Mouse (Mus musculus): ENCODE data around the gene Fam104a. TPM values are rescaled to one million over a fixed set of nuclear protein-coding genes. Genes with fewer than 3 reads are reported as not detected.

The Fam104a gene
- polyA plus RNA-seq, 1 experiment from 2014 or later = 36.2 TPM

- Histone ChIP-seq H3K9ac (ENCODE audit: low read length) (no peak overlapping the region), H3K27me3 (ENCODE audit: control insufficient read depth, insufficient read depth, low read length) (no peaks in the 10 kb centered on the region), H3K36me3 (ENCODE audit: control insufficient read depth, insufficient read depth, low read length) (peaks cover 17% of the 10 kb centered on the region), H3K4me1 (ENCODE audit: control insufficient read depth, insufficient read depth, low read length) (peaks cover 26% of the 10 kb centered on the region), H3K4me2 (ENCODE audit: low read depth, low read length) (no peak overlapping the region), H3K9me3 (replicated peaks; ENCODE audit: control insufficient read depth, low read length) (no peaks in the 10 kb centered on the region), H3K4me3 (replicated peaks; ENCODE audit: low read length) (no peak overlapping the region), H3K27ac (ENCODE audit: low read length) (no peak overlapping the region)
- WGBS = 64% methylated on average over 2 of the region's 2 CpGs
- no peak for ATAC-seq (ENCODE audit: insufficient read depth, low FRiP score)
Observed at GRCm38 (mm10) chr11:113687031-113687430, 3.1 kb upstream of the Fam104a start.

DNA sequence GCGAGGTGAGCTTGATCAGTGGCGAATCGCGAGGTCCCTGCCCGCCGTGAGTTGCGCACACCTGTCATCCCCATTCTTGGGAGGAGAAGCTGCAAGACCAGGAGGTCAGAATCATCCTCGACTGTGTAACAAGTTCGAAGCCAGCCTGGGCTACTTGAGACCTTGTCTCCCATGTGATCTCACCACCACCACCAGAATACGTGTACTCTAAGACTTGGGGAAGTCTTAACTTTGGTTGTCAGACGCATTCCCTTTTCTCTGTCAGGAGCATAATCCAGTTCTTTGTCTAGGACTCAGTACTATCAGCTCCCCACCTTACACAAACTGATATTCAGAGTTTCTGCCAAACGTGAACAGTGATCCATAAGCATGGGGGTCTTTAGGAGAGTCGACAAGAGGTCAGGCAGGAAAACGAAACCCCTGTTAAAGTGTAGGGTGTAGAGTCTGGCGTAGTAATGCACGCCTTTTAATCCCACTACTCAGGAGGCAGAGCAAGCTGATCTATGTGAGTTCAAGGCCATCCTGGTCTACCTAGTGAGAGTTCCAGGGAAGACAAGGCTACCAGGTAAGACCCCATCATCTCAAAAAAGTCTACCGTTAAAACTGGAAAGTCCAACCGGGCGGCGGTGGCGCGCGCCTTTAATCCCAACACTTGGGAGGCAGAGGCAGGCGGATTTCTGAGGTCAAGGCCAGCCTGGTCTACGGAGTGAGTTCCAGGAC is 912 bp upstream of the Fam104a start:
- Histone ChIP-seq H3K9ac (ENCODE audit: low read length) (peak overlapping the region; percentile 92), H3K4me2 (ENCODE audit: low read depth, low read length) (peak overlapping the region; percentile 68), H3K36me3 (ENCODE audit: control insufficient read depth, insufficient read depth, low read length) (peaks cover 17% of the 10 kb centered on the region), H3K4me3 (replicated peaks; ENCODE audit: low read length) (peak overlapping the region; percentile 95), H3K27ac (ENCODE audit: low read length) (peak overlapping the region; percentile 97; the same call in 1 of the 2 replicates), H3K4me1 (ENCODE audit: control insufficient read depth, insufficient read depth, low read length) (peaks cover 33% of the 10 kb centered on the region), H3K9me3 (replicated peaks; ENCODE audit: control insufficient read depth, low read length) (no peaks in the 10 kb centered on the region), H3K27me3 (ENCODE audit: control insufficient read depth, insufficient read depth, low read length) (no peaks in the 10 kb centered on the region)
- no peak for ATAC-seq (ENCODE audit: insufficient read depth, low FRiP score)
- whole genome bisulfite sequencing = 40% methylated on average over 25 of the region's 25 CpGs

- WGBS = 1% methylated on average over 36 of the region's 38 CpGs
- Histone ChIP-seq H3K4me2 (ENCODE audit: low read depth, low read length) (peak overlapping the region; percentile 58), H3K9me3 (replicated peaks; ENCODE audit: control insufficient read depth, low read length) (no peaks in the 10 kb centered on the region), H3K4me3 (replicated peaks; ENCODE audit: low read length) (peak overlapping the region; percentile 95), H3K36me3 (ENCODE audit: control insufficient read depth, insufficient read depth, low read length) (peaks cover 6% of the 10 kb centered on the region; the same call in 1 of the 2 replicates), H3K27me3 (ENCODE audit: control insufficient read depth, insufficient read depth, low read length) (no peaks in the 10 kb centered on the region), H3K27ac (ENCODE audit: low read length) (peak overlapping the region; percentile 97), H3K4me1 (ENCODE audit: control insufficient read depth, insufficient read depth, low read length) (peaks cover 33% of the 10 kb centered on the region), H3K9ac (ENCODE audit: low read length) (peak overlapping the region; percentile 92)
- ATAC-seq (ENCODE audit: insufficient read depth, low FRiP score) = peak; percentile 67; the same call in 1 of the 2 replicates
Observed at GRCm38 (mm10) chr11:113683627-113683956, 363 bp downstream of the Fam104a start.

DNA sequence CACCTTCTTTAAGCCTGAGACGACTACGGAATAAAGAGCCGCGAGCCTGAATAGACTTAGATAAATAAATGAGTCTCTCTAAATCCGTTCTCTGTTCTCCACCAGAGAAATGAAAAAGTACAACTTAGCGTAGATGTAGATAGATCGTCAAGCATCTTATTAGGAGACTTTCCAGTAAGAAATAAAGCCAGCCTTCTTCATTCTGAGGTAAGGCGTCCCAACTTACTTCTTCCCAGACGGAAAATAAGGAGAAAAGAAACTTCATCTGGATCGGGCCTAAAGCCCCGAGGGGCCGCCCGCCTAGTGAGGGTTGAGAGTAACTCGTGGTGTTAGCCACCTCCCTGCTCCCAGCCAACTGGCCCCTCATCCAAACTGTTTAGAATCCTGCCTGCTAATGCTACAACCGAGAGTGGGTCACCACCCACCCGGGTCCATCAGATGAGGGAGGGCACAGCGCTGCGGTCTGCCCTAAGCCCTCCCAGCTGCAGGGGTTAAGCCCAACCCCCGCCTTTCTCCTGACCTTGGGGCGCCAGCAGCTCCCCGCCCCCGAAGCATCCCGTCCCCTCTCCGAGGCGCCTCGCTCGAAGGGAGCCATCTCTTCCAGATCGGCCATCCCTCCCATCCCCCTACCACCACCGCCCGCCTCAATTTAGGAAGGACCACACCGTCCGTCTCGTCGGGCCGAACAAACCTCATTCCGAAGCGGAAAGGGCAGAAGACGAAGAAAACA is 893 bp downstream of the Fam104a start:
- under 1% methylated on average over 36 of the region's 38 CpGs for WGBS
- Histone ChIP-seq H3K4me3 (replicated peaks; ENCODE audit: low read length) (peak overlapping the region; percentile 95), H3K27me3 (ENCODE audit: control insufficient read depth, insufficient read depth, low read length) (no peaks in the 10 kb centered on the region), H3K36me3 (ENCODE audit: control insufficient read depth, insufficient read depth, low read length) (peaks cover 2% of the 10 kb centered on the region; the same call in 1 of the 2 replicates), H3K4me1 (ENCODE audit: control insufficient read depth, insufficient read depth, low read length) (peaks cover 33% of the 10 kb centered on the region), H3K9ac (ENCODE audit: low read length) (peak overlapping the region; percentile 92), H3K27ac (ENCODE audit: low read length) (peak overlapping the region; percentile 97), H3K9me3 (replicated peaks; ENCODE audit: control insufficient read depth, low read length) (no peaks in the 10 kb centered on the region), H3K4me2 (ENCODE audit: low read depth, low read length) (peak overlapping the region; percentile 58)
- ATAC-seq (ENCODE audit: insufficient read depth, low FRiP score) = peak; percentile 29; the same call in 1 of the 2 replicates

DNA sequence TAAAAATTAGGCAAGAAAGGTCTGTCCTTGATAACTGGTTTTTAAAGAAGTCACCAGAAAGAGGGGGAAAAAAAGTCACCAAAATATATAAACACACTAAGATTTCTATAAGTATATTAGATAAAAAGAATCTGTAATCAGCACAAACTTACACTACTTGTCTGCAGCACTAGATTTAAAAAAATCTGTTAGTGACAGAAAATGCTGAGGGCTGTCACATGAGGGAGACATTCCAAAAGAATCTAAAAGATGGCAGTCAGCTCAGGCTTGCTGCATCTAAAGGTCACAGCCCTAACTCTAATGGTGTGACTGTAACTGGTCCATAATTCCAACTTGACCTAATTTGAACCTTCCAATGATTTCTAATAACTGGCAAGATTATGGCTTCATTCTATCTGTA is 2.0 kb downstream of the Fam104a start:
- Histone ChIP-seq H3K4me1 (ENCODE audit: control insufficient read depth, insufficient read depth, low read length) (peaks cover 31% of the 10 kb centered on the region), H3K27me3 (ENCODE audit: control insufficient read depth, insufficient read depth, low read length) (no peaks in the 10 kb centered on the region), H3K9me3 (replicated peaks; ENCODE audit: control insufficient read depth, low read length) (no peaks in the 10 kb centered on the region), H3K27ac (ENCODE audit: low read length) (no peak overlapping the region), H3K4me2 (ENCODE audit: low read depth, low read length) (peak overlapping the region; percentile 58), H3K36me3 (ENCODE audit: control insufficient read depth, insufficient read depth, low read length) (no peaks in the 10 kb centered on the region), H3K9ac (ENCODE audit: low read length) (no peak overlapping the region), H3K4me3 (replicated peaks; ENCODE audit: low read length) (no peak overlapping the region)
- no peak for ATAC-seq (ENCODE audit: insufficient read depth, low FRiP score)

GRCm38 (mm10) chr11:113680954-113681353 is 3.0 kb downstream of the Fam104a start:
- Histone ChIP-seq H3K36me3 (ENCODE audit: control insufficient read depth, insufficient read depth, low read length) (peaks cover 6% of the 10 kb centered on the region; the same call in 1 of the 2 replicates), H3K27ac (ENCODE audit: low read length) (no peak overlapping the region), H3K4me1 (ENCODE audit: control insufficient read depth, insufficient read depth, low read length) (peaks cover 26% of the 10 kb centered on the region), H3K27me3 (ENCODE audit: control insufficient read depth, insufficient read depth, low read length) (no peaks in the 10 kb centered on the region), H3K9ac (ENCODE audit: low read length) (no peak overlapping the region), H3K4me3 (replicated peaks; ENCODE audit: low read length) (no peak overlapping the region), H3K4me2 (ENCODE audit: low read depth, low read length) (no peak overlapping the region), H3K9me3 (replicated peaks; ENCODE audit: control insufficient read depth, low read length) (no peaks in the 10 kb centered on the region)
- WGBS = 79% methylated on average over 2 of the region's 2 CpGs
- no peak for ATAC-seq (ENCODE audit: insufficient read depth, low FRiP score)

DNA sequence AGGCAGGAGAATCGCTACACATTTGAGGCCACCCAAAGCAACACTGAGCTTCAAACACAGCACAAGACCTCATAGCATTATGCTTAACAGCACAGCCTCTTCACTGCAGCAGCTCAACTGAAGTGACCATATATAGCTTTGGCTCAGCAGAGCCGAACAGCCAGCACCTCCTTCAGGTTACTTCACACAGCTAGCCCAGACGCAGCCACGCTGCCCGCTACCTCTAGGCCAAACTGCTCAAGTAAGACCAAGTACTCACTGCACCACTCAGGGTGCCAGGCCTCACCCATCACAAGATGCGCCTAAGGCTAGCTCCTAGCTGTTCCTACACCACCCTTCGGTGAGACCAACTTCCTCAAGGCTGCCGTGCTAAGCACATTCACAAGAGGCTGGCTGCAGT is 5.6 kb downstream of the Fam104a start:
- no peak overlapping the region for H3K4me2 ChIP-seq (ENCODE audit: low read depth, low read length)

DNA sequence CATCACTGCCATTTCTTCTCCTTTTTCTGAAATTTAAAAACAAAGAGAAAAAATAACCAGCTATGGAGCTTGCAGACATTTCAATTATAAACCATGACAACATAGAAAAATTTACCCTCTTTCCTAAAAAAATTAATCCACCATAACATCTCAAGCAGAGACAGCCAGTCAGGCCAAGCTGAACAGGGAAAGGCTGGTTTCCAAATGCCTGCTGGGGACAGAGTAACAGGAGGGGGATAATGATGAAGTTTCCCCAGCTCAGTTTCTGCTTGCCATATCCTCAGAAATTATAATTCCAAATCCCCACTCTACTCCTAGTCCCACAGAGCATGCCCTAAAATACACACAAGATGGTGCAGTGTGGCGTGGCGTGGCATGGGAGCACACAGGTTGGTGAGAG is 6.6 kb downstream of the Fam104a start:
- no peaks in the 10 kb centered on the region for H3K9me3 ChIP-seq (replicated peaks; ENCODE audit: control insufficient read depth, low read length)
- 95% methylated on average over 2 of the region's 2 CpGs for WGBS

More for the DNA sequence above, 5.6 kb downstream of the Fam104a start:
- no peak for ATAC-seq (ENCODE audit: insufficient read depth, low FRiP score)
- 78% methylated on average over 8 of the region's 8 CpGs for WGBS
- Histone ChIP-seq H3K36me3 (ENCODE audit: control insufficient read depth, insufficient read depth, low read length) (peaks cover 6% of the 10 kb centered on the region; the same call in 1 of the 2 replicates), H3K4me1 (ENCODE audit: control insufficient read depth, insufficient read depth, low read length) (peaks cover 18% of the 10 kb centered on the region), H3K9me3 (replicated peaks; ENCODE audit: control insufficient read depth, low read length) (no peaks in the 10 kb centered on the region), H3K27ac (ENCODE audit: low read length) (no peak overlapping the region), H3K27me3 (ENCODE audit: control insufficient read depth, insufficient read depth, low read length) (no peaks in the 10 kb centered on the region), H3K9ac (ENCODE audit: low read length) (peak overlapping the region; percentile 26; the same call in 1 of the 2 replicates), H3K4me3 (replicated peaks; ENCODE audit: low read length) (no peak overlapping the region)

GRCm38 (mm10) chr11:113676847-113677246 is 7.1 kb downstream of the Fam104a start:
- Histone ChIP-seq H3K9me3 (replicated peaks; ENCODE audit: control insufficient read depth, low read length) (no peaks in the 10 kb centered on the region), H3K4me1 (ENCODE audit: control insufficient read depth, insufficient read depth, low read length) (peaks cover 8% of the 10 kb centered on the region), H3K27ac (ENCODE audit: low read length) (no peak overlapping the region), H3K36me3 (ENCODE audit: control insufficient read depth, insufficient read depth, low read length) (peaks cover 6% of the 10 kb centered on the region; the same call in 1 of the 2 replicates), H3K4me3 (replicated peaks; ENCODE audit: low read length) (no peak overlapping the region), H3K9ac (ENCODE audit: low read length) (no peak overlapping the region), H3K4me2 (ENCODE audit: low read depth, low read length) (no peak overlapping the region), H3K27me3 (ENCODE audit: control insufficient read depth, insufficient read depth, low read length) (no peaks in the 10 kb centered on the region)
- 81% methylated on average over 2 of the region's 2 CpGs for WGBS
- ATAC-seq (ENCODE audit: insufficient read depth, low FRiP score) = no peak

More for the DNA sequence above, 6.6 kb downstream of the Fam104a start:
- Histone ChIP-seq H3K9ac (ENCODE audit: low read length) (no peak overlapping the region), H3K4me3 (replicated peaks; ENCODE audit: low read length) (no peak overlapping the region), H3K27me3 (ENCODE audit: control insufficient read depth, insufficient read depth, low read length) (no peaks in the 10 kb centered on the region), H3K27ac (ENCODE audit: low read length) (no peak overlapping the region), H3K4me2 (ENCODE audit: low read depth, low read length) (no peak overlapping the region), H3K36me3 (ENCODE audit: control insufficient read depth, insufficient read depth, low read length) (peaks cover 6% of the 10 kb centered on the region; the same call in 1 of the 2 replicates), H3K4me1 (ENCODE audit: control insufficient read depth, insufficient read depth, low read length) (peaks cover 12% of the 10 kb centered on the region)
- no peak for ATAC-seq (ENCODE audit: insufficient read depth, low FRiP score)
